Mouse (Mus musculus): ENCODE results near the gene Slc37a1.

GRCm38 (mm10) chr17:31270246-31270645 is 16.3 kb upstream of the Slc37a1 start:
- no peak for TF ChIP-seq CTCF (IDR thresholded peaks at IDR 0.05; ENCODE audit: low read depth)
- no peak for TF ChIP-seq EP300 (IDR thresholded peaks at IDR 0.05; ENCODE audit: low read depth)

Measured in liver, postnatal 0 days (tissue).